Mouse (Mus musculus): ENCODE data around the gene Def6.

The Def6 gene

DNA sequence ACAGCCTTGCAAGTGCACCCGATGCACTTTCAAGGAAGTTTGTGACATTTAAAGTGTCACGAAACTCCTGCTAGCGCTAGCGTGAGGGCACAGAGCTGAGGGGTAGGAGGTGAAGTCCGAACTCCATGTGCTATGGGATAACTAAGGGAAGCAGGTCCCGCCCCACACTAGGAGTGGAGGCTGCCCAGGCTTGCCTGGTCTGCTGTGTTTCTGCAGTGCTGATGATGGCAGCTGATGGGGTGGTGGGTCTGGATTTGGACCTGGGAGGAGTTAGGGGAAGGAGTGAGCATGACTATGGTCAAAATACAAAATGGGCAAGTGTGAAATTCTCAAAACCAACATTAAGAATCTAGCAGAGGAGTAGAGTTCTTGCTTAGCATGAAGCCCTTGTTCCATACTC is 22.9 kb downstream of the Def6 start:
- peaks cover 85% of the 10 kb centered on the region for H3K4me1 ChIP-seq (replicated peaks; ENCODE audit: low read depth, low read length)
- 0 out of 2 replicates have a peak overlapping the region, but pooled peaks have one; percentile 41 for H3K4me3 ChIP-seq (replicated peaks; ENCODE audit: low read length)
- H3K9me3 ChIP-seq (ENCODE audit: low read length), result no peaks in the 10 kb centered on the region
- no peak for TF ChIP-seq CTCF (conservative IDR thresholded peaks at IDR 0.05; ENCODE audit: low read length)
- no peak for TF ChIP-seq NANOG (IDR thresholded peaks at IDR 0.05; ENCODE audit: borderline replicate concordance, low read length)
- TF ChIP-seq POU5F1 (IDR thresholded peaks at IDR 0.05; ENCODE audit: borderline replicate concordance, low read length), result no peak
- H3K27me3 ChIP-seq (ENCODE audit: insufficient read depth, low read length), result no peaks in the 10 kb centered on the region
- peaks cover 38% of the 10 kb centered on the region for H3K36me3 ChIP-seq (ENCODE audit: insufficient read depth, low read length)

DNA sequence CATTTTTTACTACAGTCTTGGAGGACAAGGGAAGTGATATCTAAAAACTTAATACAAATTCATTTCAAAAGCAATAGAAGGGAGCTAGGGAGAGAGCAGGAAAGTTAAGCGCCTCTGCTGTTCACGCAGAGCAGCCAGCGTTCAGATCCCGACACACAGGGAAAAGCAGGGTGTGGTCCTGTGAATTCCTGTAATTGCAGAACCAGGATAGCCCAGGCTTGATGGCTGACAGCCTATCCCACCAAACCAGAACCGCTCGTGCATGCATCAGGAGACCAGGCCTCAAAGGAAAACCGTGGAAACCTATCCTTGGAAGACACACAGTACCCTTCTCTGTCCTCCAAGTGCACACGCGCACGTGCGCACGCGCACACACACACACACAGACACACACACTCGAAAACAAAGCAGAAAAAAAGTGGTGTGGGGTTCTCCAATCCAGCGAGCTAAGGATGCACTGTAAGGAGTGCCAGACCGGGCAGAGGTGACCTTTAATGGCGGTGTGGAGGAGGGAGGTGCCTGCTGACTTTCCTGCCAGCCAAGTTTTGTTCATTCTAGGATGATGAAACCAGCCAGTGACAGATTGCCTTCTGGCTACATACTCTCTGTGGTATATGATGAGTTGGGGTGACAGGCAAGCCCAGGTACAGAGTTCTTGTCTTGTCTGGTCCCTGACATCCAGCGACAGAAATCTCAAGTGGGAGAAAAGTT is 23.6 kb downstream of the Def6 start:
- Histone ChIP-seq H3K36me3 (ENCODE audit: insufficient read depth, low read length) (peaks cover 45% of the 10 kb centered on the region), H3K4me3 (replicated peaks; ENCODE audit: low read length) (peak overlapping the region; percentile 41; the same call in 1 of the 2 replicates), H3K9me3 (ENCODE audit: low read length) (no peaks in the 10 kb centered on the region), H3K4me1 (replicated peaks; ENCODE audit: low read depth, low read length) (peaks cover 86% of the 10 kb centered on the region), H3K27me3 (ENCODE audit: insufficient read depth, low read length) (no peaks in the 10 kb centered on the region)
- no peak for TF ChIP-seq POU5F1 (IDR thresholded peaks at IDR 0.05; ENCODE audit: borderline replicate concordance, low read length)
- no peak for TF ChIP-seq NANOG (IDR thresholded peaks at IDR 0.05; ENCODE audit: borderline replicate concordance, low read length)
- no peak for TF ChIP-seq CTCF (conservative IDR thresholded peaks at IDR 0.05; ENCODE audit: low read length)

DNA sequence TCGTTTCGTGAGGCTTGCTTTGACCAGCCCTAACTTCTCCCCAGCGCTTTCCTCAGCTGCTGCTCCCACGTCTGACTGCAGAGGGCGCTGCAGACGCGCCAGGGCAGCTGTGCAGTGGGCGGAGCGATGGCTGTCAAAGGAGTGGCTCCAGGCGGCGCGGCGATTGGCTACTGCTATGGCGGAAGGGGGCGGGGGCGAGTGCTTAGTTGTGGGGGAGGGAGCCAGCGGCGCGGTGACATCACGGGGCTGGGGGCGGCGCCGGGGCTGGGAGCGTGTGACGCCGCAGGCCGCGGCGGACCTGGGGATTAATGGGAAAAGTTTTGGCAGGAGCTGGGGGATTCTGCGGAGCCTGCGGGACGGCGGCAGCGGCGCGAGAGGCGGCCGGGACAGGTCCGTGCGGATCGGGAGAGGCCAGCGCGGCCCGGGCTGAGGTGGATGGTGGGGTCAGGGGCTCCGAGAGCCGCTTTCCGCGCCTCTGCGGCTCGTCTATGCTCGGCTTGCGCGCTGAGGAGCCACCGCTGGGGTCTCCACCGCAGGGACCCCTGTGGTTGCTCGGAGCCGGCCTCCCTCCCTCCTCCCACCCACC is 25.0 kb downstream of the Def6 start, which contains the start of gene Ppard:
Gene Ppard (plus strand): TSS at position 226 of the 586 bp plus-strand sequence.
- Histone ChIP-seq H3K27me3 (ENCODE audit: insufficient read depth, low read length) (no peaks in the 10 kb centered on the region), H3K9me3 (ENCODE audit: low read length) (no peaks in the 10 kb centered on the region), H3K36me3 (ENCODE audit: insufficient read depth, low read length) (peaks cover 46% of the 10 kb centered on the region), H3K4me1 (replicated peaks; ENCODE audit: low read depth, low read length) (peaks cover 89% of the 10 kb centered on the region), H3K4me3 (replicated peaks; ENCODE audit: low read length) (peak within 1 kb of the TSS; percentile 88)
- peak; percentile 87 for TF ChIP-seq CTCF (conservative IDR thresholded peaks at IDR 0.05; ENCODE audit: low read length)
- TF ChIP-seq NANOG (IDR thresholded peaks at IDR 0.05; ENCODE audit: borderline replicate concordance, low read length), result no peak

DNA sequence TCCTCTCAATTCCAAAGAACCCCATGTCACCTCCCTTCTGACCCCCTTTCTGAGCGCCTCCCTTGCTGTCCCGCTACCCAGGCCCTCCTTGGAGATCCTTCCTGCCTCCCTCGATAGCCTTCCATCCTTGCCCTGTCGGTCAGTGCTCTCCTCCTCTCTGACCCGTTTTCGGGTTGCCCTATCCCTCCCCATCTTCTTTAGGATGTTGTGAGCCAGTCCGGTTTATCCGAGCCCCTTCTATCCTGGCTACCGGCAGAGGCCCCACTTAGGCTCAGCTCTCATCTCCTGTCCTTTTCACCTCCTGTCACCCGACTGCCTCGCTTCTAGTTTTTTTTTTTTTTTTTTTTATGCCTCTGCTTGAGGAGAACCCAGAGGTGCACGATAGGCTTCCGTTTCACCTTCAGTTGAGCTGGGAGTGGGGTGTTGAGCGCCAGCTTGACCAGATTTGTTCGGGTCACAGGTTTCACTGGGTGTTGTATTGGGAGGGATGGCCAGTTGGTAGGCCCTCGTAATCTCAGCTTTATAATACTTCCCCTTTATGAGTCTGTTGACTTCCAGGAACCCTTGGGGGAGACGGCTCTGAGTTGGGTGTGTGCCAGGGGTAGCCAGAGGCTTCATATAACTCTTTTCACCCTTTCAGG is 25.6 kb downstream of the Def6 start:
- H3K27me3 ChIP-seq (ENCODE audit: insufficient read depth, low read length), result no peaks in the 10 kb centered on the region
- peak overlapping the region; percentile 88 for H3K4me3 ChIP-seq (replicated peaks; ENCODE audit: low read length)
- H3K4me1 ChIP-seq (replicated peaks; ENCODE audit: low read depth, low read length), result peaks cover 89% of the 10 kb centered on the region
- H3K36me3 ChIP-seq (ENCODE audit: insufficient read depth, low read length), result peaks cover 45% of the 10 kb centered on the region
- H3K9me3 ChIP-seq (ENCODE audit: low read length), result no peaks in the 10 kb centered on the region
- TF ChIP-seq NANOG (IDR thresholded peaks at IDR 0.05; ENCODE audit: borderline replicate concordance, low read length), result no peak
- no peak for TF ChIP-seq POU5F1 (IDR thresholded peaks at IDR 0.05; ENCODE audit: borderline replicate concordance, low read length)
- no peak for TF ChIP-seq CTCF (conservative IDR thresholded peaks at IDR 0.05; ENCODE audit: low read length)

DNA sequence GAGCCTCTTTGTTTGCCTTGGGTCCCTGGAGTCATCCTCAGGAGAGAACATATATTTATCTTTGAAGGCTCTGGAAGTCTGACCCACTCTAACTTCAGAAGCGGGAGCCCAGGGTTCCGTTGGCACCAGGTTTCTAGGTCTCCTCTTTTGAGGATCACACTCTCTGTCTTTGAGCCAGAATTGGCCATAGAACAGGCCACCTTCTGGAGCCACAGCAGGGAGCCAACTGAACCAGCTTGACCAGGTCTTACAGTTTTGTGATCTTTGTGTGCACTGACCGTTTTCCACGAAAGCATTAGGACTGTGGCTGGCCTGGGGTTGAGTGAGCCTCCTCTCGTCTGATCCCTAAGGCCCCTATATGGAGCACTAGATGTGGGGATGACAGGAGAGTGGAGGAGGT is 27.1 kb downstream of the Def6 start:
- H3K4me1 ChIP-seq (replicated peaks; ENCODE audit: low read depth, low read length), result peaks cover 89% of the 10 kb centered on the region
- no peaks in the 10 kb centered on the region for H3K9me3 ChIP-seq (ENCODE audit: low read length)
- no peaks in the 10 kb centered on the region for H3K27me3 ChIP-seq (ENCODE audit: insufficient read depth, low read length)
- peaks cover 45% of the 10 kb centered on the region for H3K36me3 ChIP-seq (ENCODE audit: insufficient read depth, low read length)
- 0 out of 2 replicates have a peak overlapping the region, but pooled peaks have one; percentile 13 for H3K4me3 ChIP-seq (replicated peaks; ENCODE audit: low read length)
- TF ChIP-seq NANOG (IDR thresholded peaks at IDR 0.05; ENCODE audit: borderline replicate concordance, low read length) (no peak), CTCF (conservative IDR thresholded peaks at IDR 0.05; ENCODE audit: low read length) (no peak)

DNA sequence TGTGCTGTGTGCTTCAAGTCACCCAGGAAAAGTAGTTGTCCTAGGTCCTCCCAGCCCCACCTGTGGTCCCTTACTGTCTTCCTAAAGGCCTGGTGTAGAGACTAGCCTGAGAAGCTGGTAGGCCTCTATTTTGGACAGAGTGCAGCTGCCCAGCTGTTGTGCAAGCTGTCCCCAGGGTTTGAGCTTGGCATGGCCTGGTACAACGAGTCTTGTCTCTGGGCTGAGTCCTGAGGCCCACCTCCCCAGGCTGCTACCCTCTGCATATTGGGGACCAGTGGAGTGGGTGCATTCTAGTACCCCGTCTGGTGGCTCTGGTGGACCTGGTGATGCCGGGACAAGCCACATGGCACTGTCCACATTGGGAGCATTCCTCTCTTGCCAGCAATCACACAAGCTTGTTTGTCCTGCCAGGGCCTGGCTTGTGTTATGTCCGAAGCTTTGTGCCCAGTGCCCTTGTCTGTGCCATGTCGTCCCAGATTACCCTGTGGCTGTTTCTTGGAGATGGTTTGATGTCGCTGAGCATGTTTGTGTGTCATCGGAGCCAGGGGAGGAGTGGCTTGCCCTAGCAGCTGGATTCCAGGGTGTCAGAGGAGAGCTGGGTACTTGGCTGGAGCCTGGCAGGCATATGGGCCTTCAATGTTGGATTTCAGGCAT is 28.5 kb downstream of the Def6 start:
- Histone ChIP-seq H3K9me3 (ENCODE audit: low read length) (no peaks in the 10 kb centered on the region), H3K36me3 (ENCODE audit: insufficient read depth, low read length) (peaks cover 56% of the 10 kb centered on the region), H3K4me3 (replicated peaks; ENCODE audit: low read length) (peak overlapping the region; percentile 54), H3K27me3 (ENCODE audit: insufficient read depth, low read length) (no peaks in the 10 kb centered on the region), H3K4me1 (replicated peaks; ENCODE audit: low read depth, low read length) (peaks cover 84% of the 10 kb centered on the region)
- no peak for TF ChIP-seq CTCF (conservative IDR thresholded peaks at IDR 0.05; ENCODE audit: low read length)
- no peak for TF ChIP-seq POU5F1 (IDR thresholded peaks at IDR 0.05; ENCODE audit: borderline replicate concordance, low read length)
- no peak for TF ChIP-seq NANOG (IDR thresholded peaks at IDR 0.05; ENCODE audit: borderline replicate concordance, low read length)

DNA sequence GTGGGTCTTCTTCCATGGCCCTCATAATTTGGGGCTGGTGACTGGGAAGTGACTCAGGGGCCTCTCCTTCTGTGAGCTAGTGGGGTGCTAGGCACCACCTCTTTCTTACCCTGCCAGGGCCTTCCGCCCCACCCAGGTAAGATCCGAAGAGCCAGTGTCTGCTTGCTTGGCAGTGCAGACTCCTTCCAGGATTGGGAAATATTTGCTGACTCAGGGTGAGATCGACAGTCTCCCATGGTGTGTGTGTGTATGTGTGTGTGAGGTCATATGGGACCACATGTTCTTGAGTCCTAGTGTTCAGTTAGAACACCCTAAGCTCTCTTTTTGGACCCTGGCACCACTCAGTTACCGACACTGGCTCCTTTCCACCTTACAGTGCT is 29.0 kb downstream of the Def6 start:
- H3K9me3 ChIP-seq (ENCODE audit: low read length), result no peaks in the 10 kb centered on the region
- no peaks in the 10 kb centered on the region for H3K27me3 ChIP-seq (ENCODE audit: insufficient read depth, low read length)
- peaks cover 78% of the 10 kb centered on the region for H3K4me1 ChIP-seq (replicated peaks; ENCODE audit: low read depth, low read length)
- H3K4me3 ChIP-seq (replicated peaks; ENCODE audit: low read length), result peak overlapping the region; percentile 54
- peaks cover 61% of the 10 kb centered on the region for H3K36me3 ChIP-seq (ENCODE audit: insufficient read depth, low read length)
- no peak for TF ChIP-seq POU5F1 (IDR thresholded peaks at IDR 0.05; ENCODE audit: borderline replicate concordance, low read length)
- TF ChIP-seq NANOG (IDR thresholded peaks at IDR 0.05; ENCODE audit: borderline replicate concordance, low read length), result no peak
- TF ChIP-seq CTCF (conservative IDR thresholded peaks at IDR 0.05; ENCODE audit: low read length), result no peak

DNA sequence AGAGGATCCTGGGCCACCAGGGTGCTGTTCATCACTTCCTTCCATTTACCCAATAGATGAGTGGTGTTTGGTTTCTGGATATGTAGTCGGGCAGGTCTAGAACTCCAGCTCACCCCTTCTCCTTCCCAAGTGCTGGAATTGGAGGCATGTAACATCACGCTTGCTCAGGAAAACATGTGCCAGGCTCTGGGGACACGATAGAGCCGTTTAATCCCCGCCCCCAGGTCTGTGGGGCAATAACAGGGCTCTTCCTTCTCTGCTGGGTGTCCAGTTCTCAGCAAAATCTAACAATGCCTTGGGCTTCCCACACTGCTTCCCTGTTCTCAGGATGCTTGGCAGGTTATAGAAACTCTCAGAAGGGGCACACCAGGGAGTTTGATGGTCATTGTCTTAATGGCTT is 29.8 kb downstream of the Def6 start:
- H3K9me3 ChIP-seq (ENCODE audit: low read length), result no peaks in the 10 kb centered on the region
- H3K4me1 ChIP-seq (replicated peaks; ENCODE audit: low read depth, low read length), result peaks cover 72% of the 10 kb centered on the region
- no peaks in the 10 kb centered on the region for H3K27me3 ChIP-seq (ENCODE audit: insufficient read depth, low read length)
- no peak for TF ChIP-seq CTCF (conservative IDR thresholded peaks at IDR 0.05; ENCODE audit: low read length)
- no peak for TF ChIP-seq NANOG (IDR thresholded peaks at IDR 0.05; ENCODE audit: borderline replicate concordance, low read length)
- no peak for TF ChIP-seq POU5F1 (IDR thresholded peaks at IDR 0.05; ENCODE audit: borderline replicate concordance, low read length)
- peaks cover 69% of the 10 kb centered on the region for H3K36me3 ChIP-seq (ENCODE audit: insufficient read depth, low read length)
- peak overlapping the region; percentile 54; the same call in 1 of the 2 replicates for H3K4me3 ChIP-seq (replicated peaks; ENCODE audit: low read length)
